Mouse (Mus musculus): Measurements from ENCODE around the gene Gsta3.

GRCm38 (mm10) chr1:21253856-21254255 lies 13.5 kb downstream of the Gsta3 start:
- TF ChIP-seq CTCF (IDR thresholded peaks at IDR 0.05; ENCODE audit: insufficient read depth, low read depth, low read length): no peak
- no peak for TF ChIP-seq POLR2A (IDR thresholded peaks at IDR 0.05; ENCODE audit: insufficient read depth, low read depth, low read length)

Measured in olfactory bulb, adult 2 months (tissue).